Mouse (Mus musculus) WW6 (cell line): ENCODE measurements around the gene Ucn3.
"Not testable (repeated sequence)": the region's sequence is repeated elsewhere in the genome, so short reads cannot be mapped to it uniquely, and the experiment has no call there.

Experiments
- DNase-seq: peaks from one replicate; pipeline ENCODE4 v3.0.0-alpha.2; 2013; ENCODE audit warnings: low read depth, low spot score

Gene Ucn3

GRCm38 (mm10) chr13:3945249-3945648, at the start of gene Ucn3:
TSS of gene Ucn3 (minus strand) at chr13:3945349.
- DNase-seq: no peak

DNA sequence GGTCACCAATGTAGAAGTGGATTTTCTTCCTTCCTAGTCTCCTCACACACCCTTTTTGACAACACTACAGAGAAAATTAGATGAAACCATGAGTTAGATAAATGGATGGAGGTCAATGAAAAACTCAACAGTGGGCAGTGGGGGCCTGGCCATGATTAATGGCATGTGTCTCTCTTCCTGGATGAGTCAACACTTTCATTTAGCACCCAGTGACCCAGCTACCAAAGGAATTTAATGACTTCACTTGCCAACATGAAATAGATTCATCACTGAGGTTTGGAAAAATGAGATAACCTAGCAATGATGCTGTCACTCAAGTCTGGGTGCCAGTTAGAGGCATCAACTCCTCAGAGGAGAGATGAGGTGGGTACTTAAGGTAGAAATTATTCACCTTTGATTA, 46.9 kb upstream of the Ucn3 start:
- no peak for DNase-seq

GRCm38 (mm10) chr13:3968849-3969248, 23.7 kb upstream of the Ucn3 start:
- no peak for DNase-seq

DNA sequence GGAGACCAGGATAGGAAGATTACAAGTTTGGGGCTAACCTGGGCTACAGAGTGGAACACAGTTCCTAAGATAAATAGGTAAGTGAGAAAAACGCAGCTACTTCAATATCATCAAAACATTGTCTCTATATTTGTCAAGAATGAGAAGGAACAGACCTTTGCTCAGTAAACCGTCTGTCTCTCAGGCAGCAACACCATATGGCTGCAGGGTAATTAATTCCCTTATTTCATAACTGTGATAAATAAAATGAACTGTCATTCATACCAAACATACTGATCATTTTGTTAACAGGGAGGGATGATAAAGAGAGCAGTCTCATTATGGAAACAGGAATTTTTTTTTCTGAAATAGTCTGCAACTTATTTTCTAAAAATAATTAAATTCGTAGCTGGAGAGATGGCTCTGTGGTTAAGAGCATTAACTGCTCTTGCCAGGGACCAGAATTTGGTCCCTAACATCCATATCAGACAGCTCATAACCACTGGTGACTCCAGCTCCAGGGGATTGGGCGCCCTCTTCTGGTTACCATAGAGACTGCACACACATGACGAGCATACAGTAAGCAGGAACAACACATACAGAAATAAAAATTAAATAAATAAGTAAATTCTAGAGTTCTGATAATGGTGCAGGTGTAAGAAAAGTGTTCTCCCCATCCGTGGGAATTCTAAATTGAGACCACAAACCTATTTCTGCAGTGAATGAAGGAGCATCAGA, 6.2 kb upstream of the Ucn3 start:
- no peak for DNase-seq

- DNase-seq: no peak
These were observed 4.3 kb upstream of the Ucn3 start for GRCm38 (mm10) chr13:3949477-3949876.

DNA sequence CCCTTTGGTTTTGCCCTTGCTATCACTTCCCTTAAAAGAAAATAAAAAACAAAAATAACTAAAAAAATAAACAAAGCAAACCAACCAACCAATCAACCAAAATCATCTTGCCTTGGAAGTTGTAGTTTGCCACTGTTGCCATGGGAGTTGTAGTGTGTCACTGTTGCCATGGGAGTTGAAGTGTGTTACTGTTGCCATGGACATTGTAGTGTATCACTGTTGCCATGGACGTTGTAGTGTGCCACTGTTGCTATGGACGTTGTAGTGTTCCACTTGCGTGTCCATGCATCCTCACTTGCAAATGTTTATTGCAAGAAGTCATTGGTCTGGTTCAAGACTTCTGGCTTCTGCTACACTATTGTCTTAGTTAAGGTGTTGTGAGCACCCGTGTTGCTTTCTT, 2.1 kb upstream of the Ucn3 start:
- no peak for DNase-seq

DNA sequence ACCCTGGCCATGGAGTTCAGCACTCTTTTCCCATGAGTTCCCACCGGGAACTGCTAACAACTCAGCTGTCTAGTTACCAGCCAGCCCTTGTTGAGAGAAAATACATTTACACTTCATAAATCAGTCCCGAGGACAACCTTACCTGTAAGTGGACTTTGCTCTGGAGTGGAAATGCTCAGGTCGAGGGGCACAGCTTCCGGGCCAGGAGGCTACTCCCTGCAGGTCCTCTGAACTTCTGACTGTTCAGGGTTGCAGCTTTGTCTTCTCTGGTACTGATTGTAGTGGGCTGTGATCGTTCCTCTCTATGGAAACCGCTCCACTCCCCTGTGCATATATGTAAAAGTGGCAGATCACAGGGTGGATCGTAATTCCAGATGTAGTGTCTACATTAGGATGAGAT, 450 bp downstream of the Ucn3 start:
- no peak for DNase-seq

- DNase-seq: no peak
These were observed 19.1 kb downstream of the Ucn3 start for GRCm38 (mm10) chr13:3926046-3926445.

DNA sequence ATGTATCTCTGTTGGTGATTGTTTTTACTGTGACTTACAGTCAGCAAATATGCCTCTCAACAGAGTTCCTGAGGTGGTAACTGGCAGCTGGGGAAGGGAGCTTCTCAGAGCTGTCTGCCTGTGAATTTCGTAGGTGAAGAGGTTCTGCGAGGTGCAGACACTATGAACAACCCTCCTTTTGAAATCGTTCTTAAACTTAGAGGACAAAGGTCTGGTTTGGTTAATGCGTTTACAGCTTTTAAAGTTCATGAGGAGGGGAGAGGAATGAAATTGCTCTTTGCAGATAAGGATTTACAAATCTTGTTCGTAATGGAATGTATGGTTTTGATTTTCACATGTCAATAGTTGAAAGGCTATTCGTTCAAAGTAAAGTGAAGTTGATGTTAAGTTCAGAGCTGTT, 19.5 kb downstream of the Ucn3 start:
- no peak for DNase-seq

GRCm38 (mm10) chr13:3924483-3924882, 20.7 kb downstream of the Ucn3 start:
- no peak for DNase-seq

- peak; percentile 58 for DNase-seq
These were observed 27.4 kb downstream of the Ucn3 start, which contains the start of the genes Net1 and Tubal3 for GRCm38 (mm10) chr13:3917571-3918311. TSS of gene Net1 (minus strand) at chr13:3918220. TSS of gene Tubal3 (plus strand) at chr13:3918274.

DNA sequence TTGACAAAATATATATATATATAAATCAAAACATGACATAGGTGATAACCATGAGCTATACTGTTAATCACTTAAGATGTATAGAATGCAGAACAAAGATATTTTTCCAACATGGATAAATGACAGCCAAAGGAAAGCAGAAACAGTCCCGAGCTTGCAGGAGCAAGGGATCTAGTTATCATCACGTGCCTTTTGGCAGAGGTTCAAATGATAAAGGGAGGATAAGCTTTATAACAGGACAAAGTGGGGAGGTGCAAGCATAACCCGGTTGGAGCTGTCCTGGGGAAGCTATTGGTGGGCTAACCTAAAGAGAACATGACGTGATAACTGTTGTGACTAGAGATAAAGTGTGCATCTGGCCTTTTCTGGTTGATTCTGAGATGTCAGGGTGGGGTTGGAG, 31.6 kb downstream of the Ucn3 start:
- no peak for DNase-seq

- no peak for DNase-seq
These were observed 34.8 kb downstream of the Ucn3 start for GRCm38 (mm10) chr13:3910356-3910755.

DNA sequence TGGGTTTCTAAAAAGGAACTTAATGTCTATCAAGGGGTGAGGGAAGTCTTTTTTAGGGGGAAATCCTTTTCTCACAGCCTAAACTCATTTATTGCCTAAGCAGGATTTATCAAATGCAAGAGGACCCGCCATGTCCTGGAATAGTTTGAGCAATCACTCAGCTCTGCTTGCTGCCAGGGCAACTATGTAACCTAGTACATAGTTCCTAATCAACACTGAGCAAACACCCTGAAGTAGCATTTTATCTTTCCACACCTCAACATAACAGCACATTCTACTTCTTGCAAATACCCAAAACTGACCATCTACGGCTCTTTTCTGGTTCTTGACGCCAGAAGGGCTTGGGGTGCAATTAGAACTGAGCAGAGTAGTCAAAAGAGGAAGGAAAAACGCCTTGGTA, 36.9 kb downstream of the Ucn3 start:
- no peak for DNase-seq

DNA sequence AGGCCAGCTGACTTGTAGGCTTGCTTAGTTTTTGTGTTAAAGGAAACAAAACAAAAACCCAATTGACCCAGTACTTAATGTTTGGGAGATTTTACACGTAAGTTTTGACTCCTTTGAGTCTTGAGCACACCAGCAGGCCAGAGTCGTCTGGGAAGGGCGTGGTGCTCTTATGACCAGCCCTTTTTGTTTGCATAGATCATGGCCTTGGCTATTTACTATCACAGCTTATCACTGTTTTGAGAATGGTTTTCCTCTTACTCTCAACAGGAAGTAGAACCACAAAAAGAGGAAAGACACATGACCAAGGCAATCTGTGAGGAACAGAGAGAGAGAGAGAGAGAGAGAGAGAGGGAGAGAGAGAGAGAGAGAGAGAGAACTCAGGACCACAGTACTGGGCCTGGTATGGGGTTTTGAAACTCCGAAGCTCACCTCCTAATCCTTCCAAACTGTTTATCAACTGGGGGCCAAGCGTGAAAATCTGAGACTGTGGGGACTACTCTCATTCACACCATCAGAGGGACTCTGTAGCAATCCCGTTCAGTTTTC, 37.9 kb downstream of the Ucn3 start:
- DNase-seq: no peak

DNA sequence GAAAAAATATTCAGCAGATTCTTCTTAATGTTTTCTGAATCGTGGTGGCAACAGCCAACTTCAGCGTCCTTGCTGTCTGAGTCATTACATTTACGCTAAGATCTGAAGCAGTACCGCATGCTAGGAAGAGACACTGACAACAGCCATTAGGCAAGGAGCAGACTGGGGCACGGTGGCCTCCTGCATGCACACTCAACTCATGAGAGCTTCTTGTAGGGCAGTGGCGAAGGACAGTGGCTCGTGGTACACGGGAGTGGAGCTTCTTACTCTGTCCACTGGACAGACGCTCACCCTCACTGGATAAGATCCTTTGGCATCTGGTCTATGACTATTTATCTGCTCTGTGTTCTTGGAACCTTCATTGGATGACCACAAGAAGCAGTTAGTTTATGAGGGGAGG, 45.8 kb downstream of the Ucn3 start:
- no peak for DNase-seq

DNA sequence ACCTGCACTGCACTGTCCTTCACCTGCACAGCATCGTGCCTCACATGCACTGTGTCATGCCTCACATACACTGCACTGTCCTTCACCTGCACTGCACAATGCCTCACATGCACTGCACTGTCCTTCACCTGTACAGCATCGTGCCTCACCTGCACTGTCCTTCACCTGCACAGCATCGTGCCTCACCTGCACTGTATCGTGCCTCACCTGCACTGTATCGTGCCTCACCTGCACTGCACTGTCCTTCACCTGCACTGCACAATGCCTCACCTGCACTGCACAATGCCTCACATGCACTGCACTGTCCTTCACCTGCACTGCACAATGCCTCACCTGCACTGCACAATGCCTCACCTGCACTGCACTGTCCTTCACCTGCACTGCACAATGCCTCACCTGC, 46.9 kb downstream of the Ucn3 start:
- DNase-seq: not testable (repeated sequence)

GRCm38 (mm10) chr13:3896913-3897312, 48.2 kb downstream of the Ucn3 start:
- no peak for DNase-seq

GRCm38 (mm10) chr13:3896032-3896431, 49.1 kb downstream of the Ucn3 start:
- no peak for DNase-seq

DNA sequence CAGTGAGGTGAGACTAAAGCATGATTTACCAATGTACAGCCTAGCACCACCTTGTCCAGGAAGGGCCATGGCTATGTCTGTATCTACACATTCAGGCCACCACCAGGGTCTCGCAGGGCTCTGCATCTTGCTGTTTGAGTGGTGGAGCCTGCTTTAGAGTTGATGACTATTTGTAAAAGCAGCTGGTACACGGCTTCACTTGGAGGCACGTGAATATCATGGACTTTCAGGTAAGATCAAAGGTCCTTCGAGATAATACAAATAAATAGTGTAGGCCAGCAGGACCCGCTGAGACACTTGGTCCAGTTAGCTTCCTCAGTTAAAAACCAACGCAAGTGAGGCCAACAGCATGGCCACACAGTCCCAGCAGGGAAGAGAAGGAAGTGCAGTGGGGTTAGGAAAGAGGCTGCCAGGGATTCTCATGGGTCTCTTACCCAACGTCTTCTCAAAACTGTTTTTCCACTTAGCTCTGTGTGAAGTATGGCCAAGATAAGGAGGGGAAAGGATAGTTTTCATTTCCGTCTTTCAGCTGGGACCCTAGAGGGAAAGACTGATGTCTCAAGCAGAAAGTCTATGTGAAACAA, 49.7 kb downstream of the Ucn3 start:
- no peak for DNase-seq

DNA sequence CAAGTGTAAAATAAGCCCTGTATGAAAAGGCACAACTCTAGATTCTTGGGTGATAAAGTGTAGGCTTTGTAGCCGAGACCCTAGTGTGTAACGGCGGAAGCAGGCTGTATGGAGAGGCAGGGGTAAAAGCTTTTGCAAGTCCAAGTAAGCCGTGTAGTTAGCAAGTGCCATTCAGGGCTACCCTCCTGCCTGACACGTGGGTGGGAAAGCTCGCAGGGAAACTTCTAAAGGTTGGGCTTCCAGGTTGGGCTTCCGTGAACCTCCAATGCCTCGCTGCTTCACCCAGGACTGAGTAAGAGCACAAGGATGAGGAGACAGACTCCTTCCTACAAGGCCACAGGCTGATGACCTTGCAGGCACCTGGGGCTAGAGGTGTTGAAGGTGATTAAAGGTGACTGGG, 50.6 kb downstream of the Ucn3 start:
- no peak for DNase-seq

DNA sequence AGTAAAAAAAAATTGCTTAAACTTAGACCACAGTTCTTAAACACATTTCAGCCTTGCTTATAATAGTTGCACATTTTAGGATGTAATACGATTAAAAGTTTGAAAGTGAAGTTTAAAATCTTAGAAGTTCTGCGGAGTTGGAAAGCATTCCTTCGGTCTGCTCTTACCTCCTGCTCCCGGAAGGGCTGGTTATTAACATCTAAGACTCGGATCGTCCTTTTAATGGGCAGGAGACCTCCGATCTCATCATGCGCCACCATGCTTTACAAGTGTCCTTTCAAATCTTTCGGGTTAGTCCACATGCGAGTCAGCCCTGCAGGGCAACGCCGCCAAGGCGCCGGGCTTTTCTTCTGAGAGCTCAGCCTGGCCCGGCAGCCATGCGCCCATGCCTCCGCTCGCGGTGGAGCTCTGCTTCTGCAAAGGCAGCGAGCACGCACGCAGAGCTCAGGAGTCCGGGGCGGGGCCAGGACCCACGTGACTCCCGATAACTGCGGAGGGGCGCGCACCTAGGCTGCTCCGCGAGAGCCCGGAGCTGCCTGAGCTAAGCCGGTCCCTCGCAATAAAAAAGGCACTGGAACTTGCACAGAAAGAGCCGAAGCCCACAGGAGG, 51.9 kb downstream of the Ucn3 start:
- peak; percentile 78 for DNase-seq
